Mouse (Mus musculus): ENCODE measurements around the gene Cd180. TPM values are rescaled to one million over a fixed set of nuclear protein-coding genes. Genes with fewer than 3 reads are reported as not detected.
A peak's percentile ranks its signal among the peaks of the same experiment; 100 is the strongest.
"Not testable (repeated sequence)": the region's sequence is repeated elsewhere in the genome, so short reads cannot be mapped to it uniquely, and the experiment has no call there.

The Cd180 gene
- total RNA-seq, 2 experiments from 2014 or later = 2.2 to 2.8 TPM

DNA sequence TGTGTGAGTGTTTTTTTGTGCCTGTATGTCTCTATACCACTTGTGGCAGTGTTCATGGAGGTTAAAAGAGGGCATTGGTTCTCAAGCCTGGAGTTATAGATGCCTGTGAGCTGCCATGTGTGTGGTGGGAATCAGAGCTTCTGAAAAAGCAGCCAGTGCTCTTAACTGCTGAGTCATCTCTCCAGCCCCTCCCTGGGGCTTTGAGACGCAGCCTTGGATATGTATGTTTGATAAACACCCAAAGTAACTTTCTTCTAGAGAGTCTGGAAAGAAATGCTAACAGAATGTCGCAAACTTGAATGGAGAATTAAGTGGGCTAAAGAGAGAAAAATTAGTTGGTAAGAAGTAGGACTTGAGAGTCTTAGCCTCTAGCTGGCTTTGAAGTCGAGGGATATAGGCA lies 34.7 kb downstream of the Cd180 start:
- no peak for DNase-seq (ENCODE audit: low spot score in 2 of 2)
- intact Hi-C loops (cut with DNase I) = no loop called here

DNA sequence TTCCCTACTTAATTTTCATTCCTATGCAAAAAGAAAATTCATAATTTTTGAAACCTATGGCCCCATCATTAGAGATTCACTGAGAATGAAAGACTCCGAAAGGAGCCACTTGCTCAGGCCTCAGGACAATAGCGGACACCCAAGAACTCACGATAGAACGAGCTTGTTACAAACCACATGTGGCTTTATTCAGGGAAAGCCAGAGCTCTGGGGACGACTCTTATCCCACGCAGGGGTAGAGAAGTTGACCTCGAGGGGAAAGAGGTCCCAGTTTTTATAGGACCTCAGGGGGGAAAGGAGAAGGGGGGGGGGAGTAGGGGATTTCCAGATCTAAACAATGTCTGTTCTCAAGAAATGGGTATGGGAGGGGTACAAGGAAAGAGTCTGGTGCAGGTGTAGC lies 35.6 kb downstream of the Cd180 start:
- intact Hi-C loops (cut with DNase I); DNase-seq (ENCODE audit: low spot score in 2 of 2): not testable (repeated sequence)

DNA sequence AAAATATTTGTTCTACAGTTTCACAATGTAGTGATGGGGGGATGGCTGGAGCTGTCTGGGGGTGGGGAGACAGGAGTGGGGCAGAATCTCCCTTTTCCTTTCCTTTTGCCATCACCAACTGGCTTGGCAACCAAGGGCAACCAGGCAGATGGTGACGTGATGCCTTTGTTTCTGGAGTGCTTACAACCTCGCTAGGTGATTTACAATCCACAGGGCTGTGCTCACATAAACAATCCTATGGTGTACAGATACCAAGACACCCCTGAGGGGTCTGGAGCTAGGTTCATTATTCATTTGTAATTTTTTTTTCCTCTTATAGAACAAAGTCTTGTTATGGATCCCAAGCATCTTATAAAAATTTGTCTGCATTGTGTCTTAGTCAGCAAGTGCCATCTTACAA lies 39.7 kb downstream of the Cd180 start:
- DNase-seq (ENCODE audit: low spot score in 2 of 2) = no peak
- intact Hi-C loops (cut with DNase I) = no loop called here

DNA sequence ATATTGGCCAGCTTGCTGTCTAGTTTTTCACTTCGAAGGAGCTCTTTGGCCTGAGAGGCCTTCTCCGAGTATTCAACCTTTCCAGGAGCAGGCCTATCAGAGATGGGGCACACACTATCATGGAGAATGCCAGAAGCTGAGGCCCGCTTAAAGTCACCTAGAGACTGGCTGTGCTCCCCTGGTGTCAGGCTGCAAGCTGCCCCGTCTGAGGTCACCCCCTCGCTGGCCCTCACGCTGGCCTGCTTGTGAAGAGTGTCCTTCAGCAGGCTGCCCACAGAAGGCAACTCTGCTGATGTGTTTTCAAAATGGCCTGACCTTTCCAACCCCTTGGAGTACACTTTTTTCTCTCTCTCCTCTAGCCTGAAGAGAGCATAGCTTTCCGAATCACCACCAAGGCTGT lies 44.5 kb downstream of the Cd180 start:
- intact Hi-C loops (cut with DNase I) = no loop called here
- no peak for DNase-seq (ENCODE audit: low spot score in 2 of 2)

DNA sequence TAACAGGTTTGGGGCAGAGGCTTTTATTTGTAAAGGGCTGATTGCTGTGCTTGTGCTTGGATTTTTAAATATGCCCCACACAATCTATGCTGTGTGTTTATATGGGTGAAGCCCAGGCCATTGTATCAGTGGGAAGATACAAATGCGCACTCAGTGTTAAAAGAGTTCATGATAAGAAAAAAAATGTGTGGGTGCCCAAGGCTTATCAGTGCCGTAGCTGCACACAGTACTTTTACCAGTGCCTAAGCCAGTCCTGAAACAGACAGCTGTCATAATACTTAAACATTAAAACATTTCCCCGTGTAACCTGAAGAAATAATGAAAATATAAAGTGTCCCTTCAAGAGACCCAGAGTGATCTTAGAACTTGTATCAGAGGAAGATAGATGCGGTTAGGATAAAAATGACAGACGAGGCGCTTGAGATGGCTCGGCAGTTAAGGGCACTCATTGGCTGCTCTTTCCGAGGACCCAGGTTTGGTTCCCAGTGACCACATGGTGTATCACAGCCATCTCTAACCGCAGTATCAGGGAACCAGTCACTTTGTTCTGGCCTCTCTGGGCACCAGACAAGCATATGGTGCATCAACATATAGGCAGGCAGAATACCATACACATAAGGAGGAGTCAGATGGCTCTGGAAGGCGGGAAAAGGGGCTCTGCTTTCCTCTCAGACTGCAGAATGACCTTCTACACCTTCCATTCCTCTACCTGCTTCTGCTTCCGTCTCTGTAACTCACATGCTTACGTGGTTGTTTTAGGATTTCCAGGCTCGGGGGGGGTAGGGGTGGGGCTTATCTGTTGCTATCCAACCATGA lies 46.6 kb downstream of the Cd180 start:
- no peak for DNase-seq (ENCODE audit: low spot score in 2 of 2)
- intact Hi-C loops (cut with DNase I) = loop anchor here (10.0 kb wide), 1 partner anchor 1015 kb away; no protein-coding TSS in a partner anchor

DNA sequence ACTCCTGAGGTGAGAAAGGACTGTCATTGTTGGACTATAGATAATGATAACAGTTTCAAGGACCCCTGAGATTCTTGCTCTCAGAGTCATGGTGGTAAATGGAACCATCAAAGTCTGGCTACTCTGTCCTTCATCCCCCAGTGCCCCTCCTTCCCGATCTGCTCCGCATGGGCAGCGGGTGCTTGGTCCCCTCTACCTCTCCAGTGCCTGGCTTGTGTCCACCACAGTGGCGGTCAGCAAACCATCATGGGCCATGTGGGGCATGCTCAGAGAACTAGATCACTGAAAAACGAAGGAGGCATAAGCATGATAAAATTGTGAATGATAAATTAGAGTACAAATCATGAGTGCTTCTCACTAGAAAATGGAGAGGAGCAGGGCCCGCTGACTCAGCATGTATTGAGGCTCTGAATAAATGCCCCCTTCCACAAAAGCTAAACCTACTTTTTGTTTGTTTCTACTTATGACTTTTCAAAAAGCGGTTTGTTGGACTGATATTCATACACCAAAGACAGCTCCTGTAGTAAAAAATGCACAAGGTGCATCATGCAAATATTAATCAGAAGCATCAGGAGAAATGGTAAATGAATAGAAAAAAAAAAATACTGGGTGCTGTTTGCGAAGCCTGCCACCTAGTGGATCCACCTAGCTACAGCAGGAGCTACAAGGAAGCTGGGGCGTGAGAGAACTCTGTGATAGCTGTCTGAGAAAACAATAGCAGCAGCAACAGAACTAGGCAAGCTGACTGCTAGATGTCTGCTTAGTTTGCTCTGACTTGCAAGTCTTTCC lies 51.3 kb downstream of the Cd180 start:
- intact Hi-C loops (cut with DNase I) = loop anchor here (1.0 to 10.0 kb wide), 2 partner anchors 66 to 1020 kb away; no protein-coding TSS in a partner anchor

DNA sequence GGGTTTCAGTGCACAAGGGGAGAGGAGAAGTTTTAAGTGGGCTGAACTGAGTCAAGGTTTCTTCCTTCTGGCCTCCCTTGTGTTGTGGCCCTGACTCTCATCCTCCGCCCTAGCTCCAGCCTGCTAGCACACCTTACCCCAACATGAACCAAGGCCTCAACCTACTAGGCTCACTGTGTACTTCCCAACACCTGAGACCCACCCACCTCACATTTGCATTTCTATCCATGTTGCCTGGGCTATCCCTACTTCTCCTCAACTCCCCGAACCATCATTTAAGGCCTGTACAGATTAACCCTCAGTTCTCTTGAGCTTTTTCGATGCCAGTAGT lies 51.9 kb downstream of the Cd180 start:
- intact Hi-C loops (cut with DNase I) = loop anchor here (1.0 to 10.0 kb wide), 2 partner anchors 67 to 1020 kb away; no protein-coding TSS in a partner anchor
- no peak for DNase-seq (ENCODE audit: low spot score in 2 of 2)

More for the DNA sequence above, 51.3 kb downstream of the Cd180 start:
- DNase-seq (ENCODE audit: low spot score in 2 of 2) = peak; percentile 60 to 79

DNA sequence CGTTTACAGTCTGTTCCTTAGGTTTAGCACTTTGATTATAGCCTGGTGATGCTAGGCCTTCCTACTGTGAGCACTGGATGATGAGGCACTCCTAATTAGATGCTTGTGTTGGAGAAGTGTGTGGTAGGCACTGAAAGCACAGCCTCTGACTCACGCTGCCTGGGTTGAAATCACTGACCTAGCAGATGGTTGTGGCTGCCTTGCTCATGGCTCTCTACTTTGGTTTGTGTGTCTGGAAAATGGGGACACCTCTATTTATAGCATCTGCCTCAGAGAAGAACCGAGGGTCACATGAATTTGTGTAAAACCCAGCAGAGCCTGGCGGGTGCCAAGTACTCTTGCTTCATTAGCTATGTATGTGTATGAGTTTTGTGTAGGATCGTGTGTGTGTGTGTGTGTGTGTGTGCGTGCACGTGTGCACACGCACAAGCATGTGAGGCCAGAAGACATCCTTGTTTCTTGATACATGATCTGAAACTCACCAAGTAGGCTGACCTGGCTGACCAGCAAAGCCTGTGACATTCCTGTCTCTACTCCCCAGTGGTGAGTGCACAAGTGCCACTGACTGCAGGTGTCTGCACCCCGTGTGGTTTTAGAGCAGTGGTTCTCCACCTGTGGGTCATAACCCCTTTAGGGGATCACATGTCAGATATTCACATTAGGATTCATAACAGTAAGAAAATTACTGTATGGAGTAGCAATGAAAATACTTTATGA lies 52.4 kb downstream of the Cd180 start:
- intact Hi-C loops (cut with DNase I) = loop anchor here (1.0 to 10.0 kb wide), 2 partner anchors 67 to 1021 kb away; no protein-coding TSS in a partner anchor
- peak; percentile 42 to 93 for DNase-seq (ENCODE audit: low spot score in 2 of 2)

DNA sequence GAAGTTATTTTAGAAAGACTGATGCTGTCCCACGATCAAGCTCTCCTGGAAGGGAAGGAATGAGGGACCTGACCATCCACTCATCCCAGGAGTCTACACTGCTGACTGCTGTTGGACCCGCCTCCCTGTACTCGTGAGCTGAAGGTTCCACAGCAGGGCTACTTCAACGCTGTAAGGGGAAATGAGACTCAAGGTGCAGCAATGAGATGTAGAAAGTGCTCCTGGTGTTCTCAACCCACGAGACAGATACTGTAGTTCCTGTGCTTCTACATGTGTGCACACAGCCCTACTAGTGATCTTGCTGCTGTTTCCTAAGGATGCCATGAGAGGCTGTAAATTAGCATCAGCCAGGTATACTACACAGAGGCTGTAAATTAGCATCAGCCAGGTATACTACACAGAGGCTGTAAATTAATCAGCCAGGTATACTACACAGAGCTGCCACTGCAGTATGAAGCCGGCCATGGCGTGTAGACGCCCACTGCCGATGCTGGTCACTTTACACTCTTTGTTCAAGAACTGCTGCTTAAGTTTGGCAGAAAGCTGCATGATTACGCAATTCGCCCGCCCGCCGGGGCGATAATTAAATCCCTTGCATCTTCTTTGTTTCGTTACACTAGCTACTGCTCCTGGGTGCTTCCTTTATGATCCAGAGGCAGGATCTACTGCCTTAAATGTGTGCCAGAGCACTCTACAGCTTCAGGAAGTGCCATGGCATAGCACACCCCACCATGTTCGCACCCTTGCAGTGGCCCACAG lies 53.6 kb downstream of the Cd180 start:
- DNase-seq (ENCODE audit: low spot score in 2 of 2) = peak; percentile 36 to 86
- intact Hi-C loops (cut with DNase I) = loop anchor here (10.0 kb wide), 1 partner anchor 1022 kb away; no protein-coding TSS in a partner anchor

DNA sequence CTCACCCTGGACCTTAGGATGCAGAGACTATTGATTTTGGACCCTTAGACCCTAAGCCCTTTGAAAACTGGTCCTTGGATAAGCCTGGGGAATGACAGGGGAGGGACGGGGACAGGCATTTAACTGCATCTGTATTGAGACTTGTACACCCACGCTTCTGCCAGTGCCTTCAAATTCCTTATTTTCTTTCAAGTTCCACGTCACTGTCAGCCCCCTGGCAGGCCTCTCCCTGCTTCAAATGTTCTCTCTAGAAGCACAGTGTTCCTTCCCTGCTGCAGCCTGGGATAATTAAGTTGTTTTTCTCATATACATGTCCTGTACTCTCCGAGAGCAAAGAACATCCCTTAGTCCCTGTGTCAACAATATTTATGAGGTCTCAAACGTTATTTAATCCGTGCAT lies 55.8 kb downstream of the Cd180 start:
- peak in 1 of 2 experiments; percentile 37 for DNase-seq (ENCODE audit: low spot score in 2 of 2)
- intact Hi-C loops (cut with DNase I) = loop anchor here (10.0 kb wide), 1 partner anchor 1024 kb away; no protein-coding TSS in a partner anchor

DNA sequence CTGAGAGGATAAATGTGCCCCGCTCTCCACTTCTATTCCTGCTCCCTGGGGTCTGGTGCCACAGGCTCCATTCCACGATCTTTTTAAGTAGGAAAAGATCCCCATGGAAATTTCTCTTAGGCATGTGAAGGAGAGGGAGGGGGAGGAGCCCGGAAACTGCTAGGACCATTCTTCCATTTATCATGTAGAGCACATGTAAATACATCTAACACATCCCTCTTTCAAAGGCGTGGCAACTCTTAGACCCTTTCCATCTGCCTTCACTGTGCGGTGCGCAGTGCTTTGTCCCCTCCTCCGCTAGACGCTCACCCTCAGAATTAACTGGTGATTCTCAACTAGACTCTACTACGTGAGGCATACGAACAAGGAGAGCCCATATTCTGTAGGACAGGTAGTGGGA lies 56.5 kb downstream of the Cd180 start:
- intact Hi-C loops (cut with DNase I) = loop anchor here (10.0 kb wide), 1 partner anchor 1025 kb away; no protein-coding TSS in a partner anchor

DNA sequence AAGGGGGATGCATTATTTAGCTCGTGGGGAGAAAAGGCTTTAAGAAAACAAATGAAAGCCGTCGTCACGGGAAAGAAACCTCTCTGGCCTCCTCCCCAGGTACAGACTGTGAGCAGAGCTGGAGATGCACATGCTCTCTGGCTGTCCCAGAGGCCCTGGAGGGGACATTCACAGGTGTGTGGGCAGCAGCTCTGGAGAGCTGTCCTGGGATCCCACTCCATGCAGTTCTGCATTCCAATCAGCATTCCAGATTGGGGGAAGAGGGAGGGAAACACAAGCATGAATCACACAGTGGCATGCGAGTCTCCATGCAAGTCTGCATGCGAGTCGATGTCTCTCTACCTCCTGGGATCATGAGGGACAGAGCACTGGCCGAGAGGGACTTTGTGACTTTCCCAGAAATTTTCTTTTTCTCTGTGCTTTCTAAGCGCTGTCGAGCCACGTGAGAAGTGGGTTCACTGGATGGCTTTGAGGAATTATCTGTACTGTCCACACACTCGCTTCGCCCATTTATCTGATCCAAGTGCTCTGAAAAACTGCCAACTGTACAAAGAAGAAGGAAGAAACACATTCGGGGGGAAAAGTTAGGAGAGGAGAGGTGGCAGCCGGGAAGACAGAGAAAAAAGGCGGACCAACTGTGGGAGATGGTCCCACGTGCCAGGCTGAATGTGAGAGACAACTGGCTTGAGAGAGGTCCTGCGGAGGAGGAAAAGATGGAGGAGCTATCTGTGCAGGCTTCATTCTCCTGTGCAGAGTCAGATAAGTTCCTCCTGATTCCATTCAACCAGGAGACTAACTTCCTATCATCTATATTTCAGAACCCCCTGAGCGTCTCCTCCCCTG lies 60.6 kb downstream of the Cd180 start:
- DNase-seq (ENCODE audit: low spot score in 2 of 2) = no peak
- intact Hi-C loops (cut with DNase I) = no loop called here

More for the DNA sequence above, 56.5 kb downstream of the Cd180 start:
- no peak for DNase-seq (ENCODE audit: low spot score in 2 of 2)

DNA sequence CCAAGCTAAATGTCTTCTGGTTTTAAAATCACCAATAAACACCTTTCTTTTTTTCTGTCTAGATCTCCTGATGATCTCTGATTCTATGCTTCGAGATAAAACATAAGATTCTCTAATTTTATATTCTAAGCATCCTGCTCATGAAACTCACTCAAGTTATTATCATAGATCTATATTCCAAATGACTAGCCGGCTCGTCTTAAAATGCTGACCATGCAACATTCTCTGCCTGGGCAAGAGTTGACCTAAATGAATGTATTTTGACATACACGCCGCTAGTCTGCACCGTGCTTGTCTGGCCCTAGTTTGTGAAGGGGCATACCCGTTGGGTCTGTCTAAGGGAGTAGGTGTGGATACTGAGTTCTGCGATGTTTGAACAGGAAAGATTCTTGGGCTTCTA lies 61.8 kb downstream of the Cd180 start:
- DNase-seq (ENCODE audit: low spot score in 2 of 2) = no peak
- intact Hi-C loops (cut with DNase I) = no loop called here

DNA sequence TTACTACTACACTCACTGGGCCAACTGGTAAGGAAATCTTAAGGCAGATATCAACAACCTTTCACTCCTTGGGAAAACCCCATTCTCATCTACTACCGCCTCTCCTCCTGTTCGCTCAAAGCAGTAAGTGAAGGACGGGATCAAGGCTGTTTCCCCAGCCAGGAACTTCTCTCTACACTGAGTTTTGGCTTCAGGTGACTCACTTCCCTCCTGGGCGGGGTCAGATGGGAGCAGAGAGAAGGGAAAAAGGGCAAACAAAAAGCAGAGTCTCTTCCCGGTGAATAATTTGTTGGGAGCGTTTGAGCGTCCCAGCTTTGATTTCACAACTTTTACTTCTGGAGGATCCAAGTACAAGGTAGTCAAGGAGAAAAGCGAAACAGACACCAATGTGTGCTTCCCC lies 62.7 kb downstream of the Cd180 start:
- intact Hi-C loops (cut with DNase I) = no loop called here
- no peak for DNase-seq (ENCODE audit: low spot score in 2 of 2)

DNA sequence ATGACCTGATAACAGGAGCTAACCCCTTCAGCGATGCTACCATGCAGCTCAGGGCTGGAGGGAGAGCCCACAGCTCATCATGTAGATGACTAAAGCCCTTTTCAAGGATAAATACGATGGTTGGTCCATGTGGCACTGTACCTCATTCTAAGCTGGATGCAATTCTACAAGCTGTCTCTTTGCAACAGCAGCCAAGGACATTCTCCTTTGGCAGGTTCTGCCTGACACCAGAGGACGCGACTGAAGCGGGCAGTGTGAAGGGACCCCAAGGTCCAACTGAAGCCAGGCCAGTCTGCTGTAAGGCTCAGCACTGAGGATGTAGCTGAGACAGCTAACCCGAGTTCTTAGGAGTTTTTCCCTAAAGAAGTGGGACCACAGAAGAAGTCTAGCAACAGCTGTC lies 64.7 kb downstream of the Cd180 start:
- intact Hi-C loops (cut with DNase I) = no loop called here
- no peak for DNase-seq (ENCODE audit: low spot score in 2 of 2)

DNA sequence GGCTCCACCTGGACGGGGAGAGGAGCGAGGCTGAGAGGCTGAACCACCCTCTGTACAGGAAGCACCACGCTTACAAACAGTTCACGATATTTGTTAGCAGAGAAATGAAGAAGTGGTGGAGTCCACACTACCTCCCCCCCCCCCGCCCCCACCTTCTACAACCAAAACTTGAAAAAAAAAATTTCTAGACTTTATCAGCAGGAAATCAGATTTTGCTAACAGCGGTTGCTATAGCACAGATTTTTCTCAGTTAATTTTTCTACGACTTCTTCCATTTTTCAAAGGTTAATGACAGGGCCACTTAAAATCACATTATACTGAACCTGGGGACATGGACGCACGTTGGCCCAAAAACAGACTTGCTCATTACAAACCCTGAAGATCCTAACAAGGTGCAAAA lies 68.1 kb downstream of the Cd180 start:
- DNase-seq (ENCODE audit: low spot score in 2 of 2) = no peak
- intact Hi-C loops (cut with DNase I) = no loop called here

DNA sequence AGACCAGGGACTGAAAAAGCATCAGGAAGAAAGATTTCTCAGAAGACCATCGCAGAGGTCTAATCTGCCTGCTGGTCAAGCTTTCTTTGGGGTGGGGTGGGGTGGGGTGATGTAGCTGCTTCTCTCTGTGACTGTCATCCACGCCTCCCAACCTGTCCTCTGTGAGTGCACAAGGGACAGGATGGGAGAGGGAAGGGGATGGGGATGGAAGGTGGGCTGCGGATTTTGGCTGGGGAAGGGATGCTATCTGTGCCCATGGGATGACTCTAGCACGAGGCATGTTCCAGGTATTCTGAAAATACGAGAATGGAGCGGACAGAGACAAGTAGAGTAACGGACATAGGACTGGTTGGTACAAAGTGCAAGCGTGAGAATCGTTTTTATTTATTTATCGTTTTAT lies 68.8 kb downstream of the Cd180 start:
- no peak for DNase-seq (ENCODE audit: low spot score in 2 of 2)
- intact Hi-C loops (cut with DNase I) = no loop called here

DNA sequence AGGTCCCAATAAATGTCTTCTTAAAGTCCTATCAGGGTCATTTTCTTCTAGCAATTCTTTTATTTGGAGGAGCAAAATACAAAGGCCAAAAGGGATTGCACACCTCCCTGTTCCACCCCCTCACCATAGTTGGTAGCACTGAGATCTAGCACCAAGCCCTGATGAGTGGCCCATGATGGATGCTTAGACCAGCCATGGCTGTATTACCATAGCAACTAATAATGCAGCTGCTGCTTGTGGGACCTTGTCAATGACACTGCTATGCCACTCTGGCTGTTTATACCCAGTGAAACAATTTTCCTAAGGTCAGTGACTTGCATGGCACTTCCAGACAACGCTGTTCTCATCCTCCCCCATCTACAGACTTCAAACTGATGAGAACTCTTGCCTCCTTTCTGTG lies 70.9 kb downstream of the Cd180 start:
- DNase-seq (ENCODE audit: low spot score in 2 of 2) = no peak
- intact Hi-C loops (cut with DNase I) = no loop called here

Measured in left cerebral cortex, postnatal 25 days (tissue).